Mouse (Mus musculus) pancreas, adult 10 weeks (tissue): ENCODE data around the gene Olfr1272. TPM values are rescaled to one million over a fixed set of nuclear protein-coding genes. Genes with fewer than 3 reads are reported as not detected.

ENCODE experiments used
- polyA plus RNA-seq: library from polyadenylated mRNA; stranded (reverse); fragments of 350-450 nt; fragmentation: Illumina TruSeq; extraction: RNeasy Lipid Tissue Mini Kit (QIAGEN cat#74804); gene quantifications from one replicate; pipeline ENCODE4 v1.2.3, GENCODE M21; 2015; ENCODE audit warnings: low read depth, low replicate concordance; ENCODE audit not compliant: insufficient read depth

Gene Olfr1272
- polyA plus RNA-seq = not detected

GRCm38 (mm10) chr2:90292741-90293140 is at the start of gene Olfr1272:
Gene Olfr1272, minus strand, starts transcription at chr2:90292841.

GRCm38 (mm10) chr2:90321900-90322299 is 29.3 kb upstream of the Olfr1272 start, which contains the start of gene Gm13769:
Gene Gm13769, plus strand, starts transcription at chr2:90322200.

GRCm38 (mm10) chr2:90270932-90271331 is 21.7 kb downstream of the Olfr1272 start, which contains the start of gene Olfr1271:
Gene Olfr1271, minus strand, starts transcription at chr2:90271032.

GRCm38 (mm10) chr2:90257492-90257891 is 35.1 kb downstream of the Olfr1272 start, which contains the start of gene Olfr142:
Gene Olfr142, minus strand, starts transcription at chr2:90257592.

Other genes starting within 250 kb of the Olfr1272 start
- gene Olfr140, start 229.2 kb downstream of the Olfr1272 start, polyA plus RNA-seq = not detected
- not detected for gene Olfr1269, start 171.4 kb downstream of the Olfr1272 start, polyA plus RNA-seq
- not detected for gene Olfr32, start 150.5 kb downstream of the Olfr1272 start, polyA plus RNA-seq
- gene Olfr1270, start 139.8 kb downstream of the Olfr1272 start, polyA plus RNA-seq = not detected
- not detected for gene Olfr1506, start 68.3 kb downstream of the Olfr1272 start, polyA plus RNA-seq
- not detected for gene Olfr142, start 35.2 kb downstream of the Olfr1272 start, polyA plus RNA-seq
- not detected for gene Olfr1271, start 21.8 kb downstream of the Olfr1272 start, polyA plus RNA-seq
- gene Gm13769, start 29.4 kb upstream of the Olfr1272 start, polyA plus RNA-seq = not detected
- not detected for gene Olfr1274-ps, start 105.8 kb upstream of the Olfr1272 start, polyA plus RNA-seq